Mouse (Mus musculus) activated CD4-positive, CD25-positive, alpha-beta regulatory T cell, adult 4 months (primary cell): ENCODE results near the gene Tcea3. TPM values are rescaled to one million over a fixed set of nuclear protein-coding genes. Genes with fewer than 3 reads are reported as not detected.

Experiments
- polyA plus RNA-seq, 2 experiments: library from polyadenylated mRNA; unstranded; fragments of 100-300 nt; shearing (Covaris generic); gene quantifications; one replicate each; pipeline ENCODE4 v1.2.1; 2017

Tcea3 gene
- polyA plus RNA-seq, 2 experiments from 2014 or later, result 0.58 TPM; not detected in 1

Other genes starting within 250 kb of the Tcea3 start
- 10 to 100 TPM; 50.0 to 57.9 TPM for gene Eloa, start 226.0 kb upstream of the Tcea3 start, polyA plus RNA-seq
- 1,000 to 10,000 TPM; 1,145 to 1,405 TPM for gene Rpl11, start 194.3 kb upstream of the Tcea3 start, polyA plus RNA-seq
- 100 to 1,000 TPM; 281 to 355 TPM for gene Id3, start 104.2 kb upstream of the Tcea3 start, polyA plus RNA-seq
- 10 to 100 TPM; 22.0 to 34.6 TPM for gene E2f2, start 75.3 kb upstream of the Tcea3 start, polyA plus RNA-seq
- gene Asap3, start 41.4 kb upstream of the Tcea3 start, polyA plus RNA-seq, result under 1 TPM in 1 of 2 experiments, not detected in 1; 0.25 TPM
- gene Zfp46, start 37.0 kb downstream of the Tcea3 start, polyA plus RNA-seq, result 1 to 10 TPM; 9.4 to 9.5 TPM
- 10 to 100 TPM; 80.8 to 97.7 TPM for gene Hnrnpr, start 63.2 kb downstream of the Tcea3 start, polyA plus RNA-seq
- under 1 TPM in 1 of 2 experiments, not detected in 1; 0.37 TPM for gene Htr1d, start 175.8 kb downstream of the Tcea3 start, polyA plus RNA-seq
- not detected for gene 6030445D17Rik, start 214.5 kb downstream of the Tcea3 start, polyA plus RNA-seq
- gene Luzp1, start 222.0 kb downstream of the Tcea3 start, polyA plus RNA-seq, result 1 to 10 TPM; 4.7 to 7.4 TPM